Mouse (Mus musculus) layer of hippocampus, adult 18-20 months (tissue): Measurements from ENCODE around the gene Tmem40. TPM values are rescaled to one million over a fixed set of nuclear protein-coding genes. Genes with fewer than 3 reads are reported as not detected.
A peak's percentile ranks its signal among the peaks of the same experiment; 100 is the strongest.

Experiments
- DNase-seq, 2 experiments: peaks; one replicate each; pipeline ENCODE4 v3.0.0; 2022; ENCODE audit warnings: low spot score in 2 of 2
- long read RNA-seq: library from polyadenylated mRNA; stranded (forward); transcript quantifications from one replicate; pipeline ENCODE4 v2.0.0, GENCODE M21; 2021
- total RNA-seq, 2 experiments: library from RNA; stranded (reverse); gene quantifications; 2 replicates each; pipeline ENCODE4 v1.2.3; 2021

Gene Tmem40
- total RNA-seq: under 1 TPM in 1 of 2 experiments, not detected in 1; 0.52 TPM
- long read RNA-seq: 0 reads

DNA sequence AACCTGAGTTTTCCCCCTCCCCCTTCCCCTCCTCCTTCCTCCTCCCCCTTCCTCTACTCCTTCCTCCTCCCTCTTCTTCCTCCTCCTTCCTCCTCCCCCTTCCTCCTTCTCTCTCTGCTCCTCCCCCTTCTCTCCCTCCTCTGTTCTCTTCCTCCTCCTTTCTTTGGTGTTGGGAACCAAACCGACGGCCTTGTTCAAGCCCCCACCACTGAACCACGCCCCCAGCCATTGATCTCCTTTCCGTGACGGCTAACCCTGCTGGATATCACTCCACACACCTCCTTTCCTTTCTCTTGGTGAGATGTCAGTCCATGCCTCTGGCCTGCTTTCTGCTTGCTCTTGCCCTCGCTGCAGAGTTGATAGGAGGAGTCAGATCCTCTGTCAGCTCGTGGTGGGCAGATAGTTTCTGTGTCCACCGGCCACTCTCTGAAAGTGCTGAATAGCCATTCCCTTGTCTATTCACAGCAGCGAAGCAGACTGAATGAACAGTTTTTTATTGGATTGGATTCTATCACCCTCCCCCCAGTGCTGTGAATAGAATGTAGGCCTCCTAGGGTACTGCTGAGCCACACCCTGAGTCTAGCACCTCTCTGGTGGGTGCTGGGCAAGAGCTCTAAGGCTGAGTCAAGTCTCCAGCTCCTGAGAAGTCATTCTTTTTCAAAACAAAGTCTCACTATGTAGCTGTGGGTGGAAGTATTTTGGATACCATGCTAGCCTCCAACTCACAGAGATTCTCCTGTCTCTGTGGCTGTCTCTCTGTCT, at the start of gene Tmem40:
Gene Tmem40, minus strand, starts transcription at position 416 of the 762 bp plus-strand sequence.
- DNase-seq: no peak

DNA sequence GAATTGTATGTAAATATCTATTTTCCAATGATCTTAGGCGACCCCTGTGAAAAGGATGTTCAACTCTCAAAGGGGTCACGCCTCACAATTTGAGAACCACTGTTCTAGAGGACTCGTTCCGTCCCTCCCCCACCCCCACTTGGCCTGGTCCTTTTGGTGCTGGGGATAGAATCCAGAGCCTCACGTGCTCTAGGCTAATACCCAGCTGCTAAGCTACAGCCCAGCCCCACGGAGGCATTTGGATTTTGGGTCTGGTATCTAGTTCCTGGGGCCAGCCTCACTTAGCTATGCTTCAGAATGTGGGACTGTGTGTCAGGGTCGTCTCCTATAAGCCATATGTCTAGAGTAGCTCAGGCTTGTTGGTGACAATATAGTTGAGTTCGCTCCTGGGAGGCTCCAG, 49.4 kb upstream of the Tmem40 start:
- DNase-seq: no peak

DNA sequence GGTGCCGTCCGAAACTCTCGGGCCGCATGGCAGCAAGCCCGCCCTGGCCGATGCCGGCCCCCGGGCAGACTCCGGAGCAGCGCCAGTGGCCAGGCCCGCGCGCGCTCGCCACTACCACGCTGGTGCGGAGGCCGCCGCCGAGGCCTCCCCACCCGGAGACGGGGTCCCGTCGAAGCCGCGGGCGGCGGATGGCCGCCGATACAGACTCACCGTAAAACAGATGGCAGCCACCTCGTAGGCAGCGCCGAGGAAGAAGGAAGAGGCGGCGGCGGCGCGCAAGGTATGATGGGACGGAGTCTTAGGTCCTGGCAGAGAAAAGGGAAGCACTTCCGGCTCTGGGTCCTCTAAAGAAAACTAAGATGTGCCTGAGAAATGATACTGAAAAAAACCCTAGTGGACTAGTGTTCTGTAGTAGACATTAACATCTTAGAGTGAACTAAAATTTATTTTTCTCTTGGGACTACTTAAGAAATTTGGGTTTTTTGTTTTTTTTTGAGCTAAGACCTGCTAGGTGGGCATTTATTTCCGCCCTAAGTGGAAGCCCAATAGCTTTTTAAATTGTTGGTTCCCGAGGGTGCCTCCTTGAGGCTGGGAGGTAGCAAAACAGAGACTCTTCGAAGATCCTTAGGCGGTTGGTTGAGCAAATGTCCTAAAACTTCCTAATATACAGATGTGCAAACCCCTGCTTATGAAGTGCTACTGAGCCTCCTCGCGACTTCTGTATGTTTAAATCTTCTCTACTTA, 46.5 kb upstream of the Tmem40 start, which contains the start of gene Rpl32:
Gene Rpl32, minus strand, starts transcription at position 260 of the 744 bp plus-strand sequence.
- DNase-seq: peak; percentile 82 to 92

DNA sequence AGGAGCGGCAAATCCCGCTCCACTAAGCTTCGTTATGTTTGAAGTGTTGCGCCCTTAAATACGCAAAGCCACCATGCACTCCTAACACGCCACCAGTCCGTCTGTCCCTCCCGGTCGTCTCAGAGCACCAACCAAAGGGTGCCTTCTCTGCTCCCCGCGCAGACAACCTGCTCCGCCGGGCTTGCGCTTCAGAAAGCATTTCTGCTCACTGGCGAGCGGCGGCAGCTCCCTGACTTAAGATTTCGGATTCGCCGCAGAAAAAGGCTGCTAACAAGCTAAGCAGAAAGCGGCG, 45.9 kb upstream of the Tmem40 start:
- no peak for DNase-seq

DNA sequence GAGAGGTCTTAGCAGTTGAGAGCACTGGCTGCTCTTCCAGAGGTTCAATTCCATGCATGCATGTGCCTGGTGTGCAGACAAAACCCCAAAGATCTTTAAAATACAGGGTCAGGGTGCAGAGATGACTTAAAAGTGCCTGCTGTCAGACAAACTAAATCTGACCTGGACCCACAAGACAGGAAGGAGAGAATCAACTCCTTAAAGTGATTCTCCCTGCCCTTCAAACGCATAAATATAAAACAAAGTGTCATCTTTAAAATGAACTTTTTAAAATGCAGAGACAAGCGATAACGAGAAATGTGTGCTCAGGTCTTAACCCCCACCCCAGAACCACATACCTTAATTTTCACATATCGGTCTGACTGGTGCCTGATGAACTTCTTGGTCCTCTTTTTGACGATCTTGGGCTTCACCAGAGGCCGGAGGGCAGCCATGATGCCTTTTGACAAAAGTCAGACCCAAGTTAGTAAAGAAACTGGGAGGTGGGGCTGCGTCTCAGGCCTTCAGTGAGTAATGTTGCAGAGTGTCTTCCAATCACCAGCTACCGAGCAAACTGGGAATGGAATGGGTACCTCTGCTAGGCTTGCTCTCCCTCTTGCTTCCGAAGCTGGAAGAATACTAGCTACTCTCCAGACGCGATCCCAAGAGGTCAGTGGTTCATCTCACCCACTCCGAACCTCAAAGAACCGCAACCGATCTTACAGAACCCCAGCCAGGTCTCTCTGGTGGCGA, 45.4 kb upstream of the Tmem40 start:
- DNase-seq: no peak

DNA sequence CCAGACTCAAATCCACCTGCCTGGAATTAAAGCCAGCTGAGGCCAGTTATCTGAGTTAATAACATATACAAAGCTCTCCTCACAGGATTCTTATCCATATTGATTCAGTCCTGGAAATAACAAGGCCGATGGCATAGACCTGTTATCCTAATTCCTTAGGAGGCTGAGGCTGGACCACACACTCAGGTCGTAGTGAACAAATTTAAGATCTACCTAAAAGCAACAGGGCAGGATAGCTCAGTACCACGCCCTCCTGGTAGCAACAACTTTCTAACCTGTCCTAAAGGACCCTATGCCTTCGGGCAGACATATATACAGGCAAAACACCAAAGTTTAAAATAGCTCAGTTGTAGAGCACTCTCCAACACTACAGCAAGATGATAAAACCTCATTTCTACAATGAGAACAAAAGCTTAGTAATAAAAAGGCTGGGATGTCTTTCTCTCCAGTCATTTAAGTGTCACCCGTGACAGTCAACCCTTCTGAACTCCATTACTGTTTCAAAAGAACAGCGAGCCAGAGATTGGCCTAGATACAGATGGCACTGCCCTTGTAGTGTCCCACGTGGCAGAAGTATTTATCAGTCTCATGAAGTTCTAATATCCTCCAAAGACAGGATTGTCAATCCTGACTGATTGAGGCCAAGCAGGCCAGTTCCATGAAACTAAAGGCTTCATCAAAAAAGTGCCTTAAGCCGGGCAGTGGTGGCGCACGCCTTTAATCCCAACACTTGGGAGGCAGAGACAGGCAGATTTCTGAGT, 42.4 kb upstream of the Tmem40 start:
- no peak for DNase-seq

DNA sequence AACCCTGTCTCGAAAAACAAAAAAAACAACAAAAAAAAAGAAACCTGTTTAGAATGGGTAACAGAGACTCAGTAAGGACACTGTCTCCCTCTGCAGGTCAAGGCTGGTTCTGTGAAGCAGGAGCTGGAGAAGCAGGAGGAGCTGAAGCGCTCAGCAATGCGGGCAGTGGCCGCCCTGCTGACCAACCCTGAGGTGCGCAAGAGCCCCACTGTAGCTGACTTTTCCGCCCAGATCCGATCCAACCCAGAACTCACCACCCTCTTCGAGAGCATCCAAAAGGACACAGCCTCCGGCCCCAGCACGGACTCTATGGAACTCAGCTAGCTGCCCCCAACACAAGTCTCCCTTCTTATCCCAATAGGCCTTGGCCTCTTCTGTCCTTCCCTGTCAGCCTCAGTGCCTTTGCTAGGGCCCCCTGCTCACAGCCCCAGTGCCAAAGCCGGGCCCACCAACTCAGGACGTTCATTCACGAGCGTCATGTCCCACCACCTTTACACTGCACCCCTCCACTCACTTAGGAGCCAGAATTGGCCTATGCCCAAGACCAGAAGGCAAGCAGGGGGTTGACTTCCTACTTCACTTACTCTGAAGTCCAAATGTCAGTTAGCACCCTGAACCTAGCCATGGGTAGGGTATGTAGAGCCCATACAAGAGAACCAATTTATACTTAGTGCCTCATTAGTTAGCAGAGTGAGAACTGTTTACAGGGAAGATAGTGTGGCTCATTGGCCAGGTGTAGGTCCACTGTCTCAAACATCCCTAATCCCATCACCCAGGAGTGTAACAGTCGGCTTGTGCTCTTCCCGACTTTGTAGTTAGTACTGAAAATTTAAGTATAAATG, 41.6 kb upstream of the Tmem40 start:
- DNase-seq: peak in 1 of 2 experiments; percentile 83

- DNase-seq: no peak
Measured at GRCm38 (mm10) chr6:115801811-115802210, 39.6 kb upstream of the Tmem40 start.

DNA sequence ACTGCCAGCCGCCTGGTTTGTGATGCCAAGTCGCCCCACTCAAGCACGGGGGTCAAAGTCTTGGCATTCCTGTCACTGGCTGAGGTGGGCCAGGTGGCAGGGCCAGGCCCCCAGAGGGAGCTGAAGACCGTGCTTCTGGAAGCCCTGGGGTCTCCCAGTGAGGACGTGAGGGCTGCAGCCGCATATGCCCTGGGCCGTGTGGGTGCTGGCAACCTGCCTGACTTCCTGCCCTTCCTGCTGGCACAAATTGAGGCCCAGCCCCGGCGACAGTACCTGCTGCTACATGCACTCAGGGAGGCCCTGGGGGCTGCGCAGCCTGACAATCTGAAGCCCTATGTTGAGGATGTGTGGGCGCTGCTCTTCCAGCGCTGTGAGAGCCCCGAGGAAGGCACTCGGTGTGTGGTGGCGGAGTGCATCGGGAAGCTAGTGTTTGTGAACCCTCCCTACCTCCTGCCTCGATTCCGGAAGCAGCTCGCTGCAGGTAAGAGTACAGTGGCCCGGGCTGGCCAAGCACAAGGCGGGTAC, 30.5 kb upstream of the Tmem40 start:
- DNase-seq: no peak

- no peak for DNase-seq
Measured at GRCm38 (mm10) chr6:115791842-115792686, 29.9 kb upstream of the Tmem40 start.

DNA sequence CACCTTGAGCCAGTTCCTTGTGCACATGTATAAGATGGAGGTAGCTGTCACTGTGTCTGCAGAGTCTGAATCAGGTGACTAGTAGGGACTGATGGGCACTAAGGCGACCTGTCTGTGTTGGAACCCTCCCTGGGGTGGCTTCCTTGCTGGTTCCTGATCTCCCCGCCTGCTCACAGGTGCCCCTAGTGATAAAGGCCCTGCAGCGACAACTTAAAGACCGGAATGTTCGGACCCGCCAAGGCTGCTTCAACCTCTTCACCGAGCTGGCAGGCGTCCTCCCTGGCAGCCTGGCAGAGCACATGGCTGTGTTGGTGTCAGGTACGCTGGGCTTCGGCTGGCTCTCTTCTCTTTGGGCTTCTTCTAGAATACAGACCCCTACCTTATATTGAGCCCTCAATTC, 28.8 kb upstream of the Tmem40 start:
- DNase-seq: no peak

GRCm38 (mm10) chr6:115782781-115783180, 20.6 kb upstream of the Tmem40 start:
- DNase-seq: no peak

DNA sequence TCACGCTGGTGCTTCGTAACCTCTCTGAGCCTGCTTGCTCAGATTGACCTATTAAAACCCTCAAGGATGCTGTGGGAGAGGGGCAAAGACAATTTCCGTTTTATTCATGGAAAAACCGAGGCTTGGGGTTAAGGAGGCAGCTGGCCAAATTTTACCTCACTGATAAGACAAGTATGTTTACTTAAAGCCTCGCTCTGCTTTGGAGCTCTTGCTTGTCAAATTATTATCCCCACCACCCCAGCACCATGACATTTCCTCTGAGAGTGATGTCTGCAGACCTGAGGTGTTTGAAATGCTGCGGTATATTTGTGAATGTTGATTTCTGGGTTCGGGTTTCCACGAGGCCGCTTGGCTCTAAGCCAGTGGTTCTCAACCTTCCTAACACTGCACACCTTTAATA, 14.2 kb upstream of the Tmem40 start:
- DNase-seq: no peak

- no peak for DNase-seq
Measured at GRCm38 (mm10) chr6:115775838-115776237, 13.6 kb upstream of the Tmem40 start.

DNA sequence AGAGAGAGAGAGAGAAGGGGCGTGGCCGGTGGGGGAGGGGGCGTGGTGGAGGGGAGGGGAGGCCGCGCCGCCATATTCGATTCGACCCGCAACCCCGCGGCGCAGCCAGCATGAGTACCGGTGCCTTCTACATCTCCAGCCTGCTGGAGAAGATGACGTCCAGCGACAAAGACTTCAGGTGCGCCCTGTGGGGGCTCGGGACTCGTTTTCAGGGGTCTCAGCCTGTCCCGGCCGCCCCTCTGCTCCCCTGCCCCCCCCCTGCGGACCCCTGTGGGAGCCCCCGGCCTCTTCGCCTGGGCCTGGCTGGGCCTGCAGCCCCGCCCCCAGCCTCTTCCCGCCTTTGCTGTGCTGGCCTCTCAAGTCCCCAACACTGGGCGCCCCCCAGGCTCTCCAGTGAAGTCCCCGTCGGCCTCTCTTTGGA, 12.3 kb upstream of the Tmem40 start, which contains the start of gene Cand2:
Gene Cand2, plus strand, starts transcription at position 38 of the 421 bp plus-strand sequence.
- DNase-seq: no peak

GRCm38 (mm10) chr6:115773966-115774413, 11.8 kb upstream of the Tmem40 start:
- no peak for DNase-seq

DNA sequence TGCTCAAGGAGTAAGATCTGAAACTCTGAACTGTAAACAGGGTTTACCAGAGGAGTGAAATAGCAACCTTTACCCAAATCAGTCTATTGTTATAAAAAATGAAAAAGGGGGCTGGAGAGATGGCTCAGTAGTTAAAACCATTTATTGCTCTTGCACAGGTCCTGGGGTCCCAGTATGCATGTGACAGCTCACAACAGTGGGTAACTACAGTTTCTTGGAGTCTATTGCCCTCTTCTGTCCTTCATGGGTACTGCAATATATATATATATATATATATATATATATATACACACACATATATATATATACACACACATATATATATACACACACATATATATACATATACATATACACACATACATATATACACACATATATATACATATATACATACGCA, 10.4 kb upstream of the Tmem40 start:
- DNase-seq: no peak

GRCm38 (mm10) chr6:115772201-115772600, 10.0 kb upstream of the Tmem40 start:
- DNase-seq: no peak

GRCm38 (mm10) chr6:115770852-115771251, 8.6 kb upstream of the Tmem40 start:
- no peak for DNase-seq
